Mouse (Mus musculus) lung, postnatal 4 days (tissue): Measurements from ENCODE around the gene Yjefn3.
A peak's percentile ranks its signal among the peaks of the same experiment; 100 is the strongest.
"Not testable (repeated sequence)": the region's sequence is repeated elsewhere in the genome, so short reads cannot be mapped to it uniquely, and the experiment has no call there.

ENCODE experiments used
- DNase-seq, 2 experiments: peaks; one replicate each; pipeline ENCODE4 v3.0.0; 2021

Gene Yjefn3

GRCm38 (mm10) chr8:69902163-69903062 lies at the start of gene Yjefn3, which contains the start of the genes Tssk6 and Ndufa13:
Gene Yjefn3 (minus strand): TSS chr8:69902712.
Gene Tssk6 (plus strand): TSS chr8:69902184.
Gene Ndufa13 (minus strand): TSS chr8:69902558.
- DNase-seq = peak in 1 of 2 experiments; percentile 60

- DNase-seq = no peak
Measured at GRCm38 (mm10) chr8:69950300-69950699, 47.8 kb upstream of the Yjefn3 start.

GRCm38 (mm10) chr8:69942495-69942894 lies 40.0 kb upstream of the Yjefn3 start:
- DNase-seq = not testable (repeated sequence)

- DNase-seq = no peak
Measured at GRCm38 (mm10) chr8:69940386-69940785, 37.9 kb upstream of the Yjefn3 start.

- no peak for DNase-seq
Measured at GRCm38 (mm10) chr8:69939633-69940032, 37.1 kb upstream of the Yjefn3 start.

GRCm38 (mm10) chr8:69938245-69938982 lies 35.9 kb upstream of the Yjefn3 start:
- no peak for DNase-seq

GRCm38 (mm10) chr8:69937466-69937865 lies 35.0 kb upstream of the Yjefn3 start:
- no peak for DNase-seq

- DNase-seq = peak; percentile 70 to 73
Measured at GRCm38 (mm10) chr8:69936050-69936794, 33.7 kb upstream of the Yjefn3 start.

- DNase-seq = no peak
Measured at GRCm38 (mm10) chr8:69935431-69935830, 32.9 kb upstream of the Yjefn3 start.

GRCm38 (mm10) chr8:69934582-69934981 lies 32.1 kb upstream of the Yjefn3 start:
- no peak for DNase-seq

GRCm38 (mm10) chr8:69933811-69934210 lies 31.3 kb upstream of the Yjefn3 start:
- no peak for DNase-seq

- DNase-seq = no peak
Measured at GRCm38 (mm10) chr8:69926901-69927300, 24.4 kb upstream of the Yjefn3 start.

- DNase-seq = no peak
Measured at GRCm38 (mm10) chr8:69923986-69924385, 21.5 kb upstream of the Yjefn3 start.

- DNase-seq = no peak
Measured at GRCm38 (mm10) chr8:69921141-69921540, 18.6 kb upstream of the Yjefn3 start.

- peak; percentile 71 to 78 for DNase-seq
Measured at GRCm38 (mm10) chr8:69919876-69920662, 17.6 kb upstream of the Yjefn3 start.

GRCm38 (mm10) chr8:69919010-69919409 lies 16.5 kb upstream of the Yjefn3 start:
- peak in 1 of 2 experiments; percentile 86 for DNase-seq

- no peak for DNase-seq
Measured at GRCm38 (mm10) chr8:69918506-69918905, 16.0 kb upstream of the Yjefn3 start.

GRCm38 (mm10) chr8:69915748-69916147 lies 13.2 kb upstream of the Yjefn3 start:
- no peak for DNase-seq

- DNase-seq = no peak
Measured at GRCm38 (mm10) chr8:69914526-69914925, 12.0 kb upstream of the Yjefn3 start.

GRCm38 (mm10) chr8:69912478-69913074 lies 10.1 kb upstream of the Yjefn3 start:
- no peak for DNase-seq

- no peak for DNase-seq
Measured at GRCm38 (mm10) chr8:69911917-69912316, 9.4 kb upstream of the Yjefn3 start.

GRCm38 (mm10) chr8:69907106-69907505 lies 4.6 kb upstream of the Yjefn3 start:
- DNase-seq = no peak
